ENCODE assay signal across 8 mouse cellular contexts in the genomic region with DNA sequence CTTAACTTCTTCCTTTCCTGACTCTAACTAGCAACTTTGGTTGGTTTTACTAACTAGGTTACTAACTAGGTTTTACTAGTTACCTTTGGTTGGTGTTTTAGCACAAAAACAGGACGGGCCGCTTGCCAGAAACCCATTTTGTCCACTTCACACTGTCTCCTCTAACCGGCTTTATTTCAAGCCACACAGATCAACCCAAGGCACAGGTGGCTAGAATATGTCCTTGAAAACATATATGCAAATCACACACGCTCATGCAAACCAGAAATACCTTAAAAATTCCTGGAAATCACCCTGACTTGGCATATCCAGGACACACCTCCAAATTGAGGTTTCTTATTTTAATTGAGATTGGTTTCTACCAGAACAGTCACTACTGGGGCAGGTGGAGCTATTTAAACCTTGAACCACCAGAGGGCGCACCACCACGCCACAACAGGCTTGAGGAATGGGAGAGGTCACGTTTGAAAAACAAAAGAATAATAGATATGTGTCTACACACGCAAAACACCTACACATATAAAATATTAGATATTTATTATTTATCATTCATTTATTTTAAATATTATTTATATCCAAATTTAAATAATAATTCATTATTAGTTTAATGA. TPM values are rescaled to one million over a fixed set of nuclear protein-coding genes. Genes with fewer than 3 reads are reported as not detected.
DNase-seq lines count a peak whose midpoint lies in the region; ATAC-seq and TF ChIP-seq lines count a peak whose summit lies in the region.

No protein-coding gene starts in this region.

- DNase-seq in 3T3-L1 (ENCODE audit: low read depth, low spot score) (peak; percentile 80), R1 (ENCODE audit: low read depth, low spot score) (peak; percentile 82)
- DNase-seq in cerebellum, postnatal 25 days, result peak; percentile 76 to 87
- DNase-seq in frontal cortex, postnatal 36 days (ENCODE audit: low spot score in 2 of 2), result peak; percentile 58 to 59
- peak; percentile 68 for DNase-seq in kidney, adult 2 months
- peak; percentile 82 for DNase-seq in neural tube, embryonic 10.5 days (ENCODE audit: extremely low spot score, low spot score)

- peak; percentile 85 for TF ChIP-seq CTCF in kidney, adult 2 months (conservative IDR thresholded peaks at IDR 0.05; ENCODE audit: insufficient read depth, insufficient read length, low read depth, low read length)

- no peaks in the 10 kb centered on the region for H3K9me3 ChIP-seq in limb, embryonic 12.5 days
- no peaks in the 10 kb centered on the region for H3K9me3 ChIP-seq in stomach, embryonic 16.5 days (replicated peaks; ENCODE audit: control insufficient read depth, low read length)

- H3K36me3 ChIP-seq in kidney, adult 2 months (ENCODE audit: control insufficient read depth, insufficient read depth, low read length), result no peaks in the 10 kb centered on the region
- no peaks in the 10 kb centered on the region for H3K36me3 ChIP-seq in limb, embryonic 12.5 days
- H3K36me3 ChIP-seq in stomach, embryonic 16.5 days (ENCODE audit: control insufficient read depth, insufficient read depth, low read length), result no peaks in the 10 kb centered on the region

- ATAC-seq in limb, embryonic 12.5 days (ENCODE audit: insufficient number of reproducible peaks, insufficient read depth, low FRiP score, low TSS enrichment, low read depth), result peak; percentile 79; the same call in 1 of the 2 replicates
- peak; percentile 50; the same call in 1 of the 2 replicates for ATAC-seq in stomach, embryonic 16.5 days (ENCODE audit: insufficient read depth, low FRiP score)

- no peak overlapping the region for H3K9ac ChIP-seq in limb, embryonic 12.5 days (replicated peaks)
- H3K9ac ChIP-seq in stomach, embryonic 16.5 days (ENCODE audit: low read length), result no peak overlapping the region

- H3K27ac ChIP-seq in kidney, adult 2 months (ENCODE audit: insufficient read depth, low read depth, low read length), result no peak overlapping the region
- no peak overlapping the region for H3K27ac ChIP-seq in limb, embryonic 12.5 days
- H3K27ac ChIP-seq in stomach, embryonic 16.5 days (ENCODE audit: low read length), result no peak overlapping the region

- no peak overlapping the region for H3K4me3 ChIP-seq in kidney, adult 2 months (ENCODE audit: insufficient read depth, low read depth, low read length)
- H3K4me3 ChIP-seq in limb, embryonic 12.5 days (replicated peaks), result no peak overlapping the region
- H3K4me3 ChIP-seq in stomach, embryonic 16.5 days (replicated peaks; ENCODE audit: low read length), result no peak overlapping the region

- TF ChIP-seq POLR2A in kidney, adult 2 months (IDR thresholded peaks at IDR 0.05; ENCODE audit: low read depth, low read length), result no peak

- no peaks in the 10 kb centered on the region for H3K27me3 ChIP-seq in kidney, adult 2 months (replicated peaks; ENCODE audit: control insufficient read depth, insufficient read depth, low read length)
- peaks cover 6% of the 10 kb centered on the region for H3K27me3 ChIP-seq in limb, embryonic 12.5 days
- H3K27me3 ChIP-seq in stomach, embryonic 16.5 days (ENCODE audit: control insufficient read depth, insufficient read depth, low read length), result no peaks in the 10 kb centered on the region

- 34% methylated on average over 8 of the region's 8 CpGs for WGBS in kidney, adult 2 months
- WGBS in limb, embryonic 12.5 days, result 32% methylated on average over 8 of the region's 8 CpGs
- WGBS in stomach, embryonic 16.5 days, result 31% methylated on average over 8 of the region's 8 CpGs

- no peak overlapping the region for H3K4me2 ChIP-seq in limb, embryonic 12.5 days
- no peak overlapping the region for H3K4me2 ChIP-seq in stomach, embryonic 16.5 days (ENCODE audit: low read depth, low read length)

- H3K4me1 ChIP-seq in kidney, adult 2 months (ENCODE audit: control insufficient read depth, insufficient read depth, low read length), result no peaks in the 10 kb centered on the region
- H3K4me1 ChIP-seq in limb, embryonic 12.5 days (replicated peaks), result no peaks in the 10 kb centered on the region
- H3K4me1 ChIP-seq in stomach, embryonic 16.5 days (ENCODE audit: control insufficient read depth, insufficient read depth, low read length), result no peaks in the 10 kb centered on the region

RNA-seq across cellular contexts. Expression of a gene that starts 52.1 kb away (rescaled TPM):
- 16.0 and 17.4 TPM in 2 replicates for polyA plus RNA-seq in kidney, adult 2 months (2012; rRNA removed)
- polyA plus RNA-seq in limb, embryonic 12.5 days (2016; fragmentation: Nextera tagmentation; extraction: Ambion mirVana), result 1.5 TPM in 2 replicates
- polyA plus RNA-seq in stomach, embryonic 16.5 days (2015; fragmentation: Nextera tagmentation; extraction: Ambion mirVana), result 6.8 and 8.4 TPM in 2 replicates
